Mouse (Mus musculus) spleen, postnatal 36 days (tissue): ENCODE results near the gene Msl2.

Source experiments
- DNase-seq, 2 experiments: peaks; one replicate each; pipeline ENCODE4 v3.0.0; 2022; ENCODE audit warnings: low spot score in 2 of 2, mixed read lengths in 1 of 2

Gene Msl2

GRCm38 (mm10) chr9:101073987-101074331, at the start of gene Msl2:
TSS of gene Msl2 (plus strand) at chr9:101074101.
- DNase-seq = no peak

- no peak for DNase-seq
These were observed 40.0 kb upstream of the Msl2 start for GRCm38 (mm10) chr9:101033761-101034447.

GRCm38 (mm10) chr9:101034448-101035098, 39.3 kb upstream of the Msl2 start, which contains the start of gene Pccb:
TSS of gene Pccb (minus strand) at chr9:101034898.
- DNase-seq = peak; percentile 95 to 97

GRCm38 (mm10) chr9:101035836-101036596, 37.9 kb upstream of the Msl2 start:
- no peak for DNase-seq

- no peak for DNase-seq
These were observed 37.0 kb upstream of the Msl2 start for GRCm38 (mm10) chr9:101036876-101037275.

GRCm38 (mm10) chr9:101037396-101037795, 36.5 kb upstream of the Msl2 start:
- no peak for DNase-seq

GRCm38 (mm10) chr9:101038634-101039033, 35.3 kb upstream of the Msl2 start:
- no peak for DNase-seq

- no peak for DNase-seq
These were observed 32.4 kb upstream of the Msl2 start for GRCm38 (mm10) chr9:101041508-101041907.

GRCm38 (mm10) chr9:101042249-101042648, 31.7 kb upstream of the Msl2 start:
- no peak for DNase-seq

GRCm38 (mm10) chr9:101045710-101046338, 28.1 kb upstream of the Msl2 start:
- no peak for DNase-seq

- no peak for DNase-seq
These were observed 21.9 kb upstream of the Msl2 start for GRCm38 (mm10) chr9:101052007-101052406.

- no peak for DNase-seq
These were observed 21.2 kb upstream of the Msl2 start for GRCm38 (mm10) chr9:101052691-101053090.

GRCm38 (mm10) chr9:101053279-101053678, 20.6 kb upstream of the Msl2 start:
- DNase-seq = no peak

GRCm38 (mm10) chr9:101057156-101057555, 16.7 kb upstream of the Msl2 start:
- no peak for DNase-seq

- DNase-seq = peak; percentile 63 to 67
These were observed 12.9 kb upstream of the Msl2 start for GRCm38 (mm10) chr9:101061035-101061434.

- DNase-seq = no peak
These were observed 11.6 kb upstream of the Msl2 start for GRCm38 (mm10) chr9:101062253-101062780.

GRCm38 (mm10) chr9:101065076-101065602, 8.8 kb upstream of the Msl2 start:
- DNase-seq = no peak

GRCm38 (mm10) chr9:101069781-101070180, 4.1 kb upstream of the Msl2 start:
- DNase-seq = no peak

GRCm38 (mm10) chr9:101072506-101072905, 1.4 kb upstream of the Msl2 start:
- DNase-seq = no peak

- peak; percentile 99 for DNase-seq
These were observed 587 bp upstream of the Msl2 start for GRCm38 (mm10) chr9:101073041-101073986.
